Mouse (Mus musculus) CD4-positive, CD25-positive, alpha-beta regulatory T cell, adult 9 weeks (primary cell): ENCODE measurements around the gene Dnaaf1. TPM values are rescaled to one million over a fixed set of nuclear protein-coding genes. Genes with fewer than 3 reads are reported as not detected.

Experiments used
- polyA plus RNA-seq: library from polyadenylated mRNA; unstranded; fragments of 100-300 nt; shearing (Covaris generic); gene quantifications from one replicate; pipeline ENCODE4 v1.2.1, GENCODE M21; 2017

Dnaaf1 gene
- polyA plus RNA-seq, result not detected

DNA sequence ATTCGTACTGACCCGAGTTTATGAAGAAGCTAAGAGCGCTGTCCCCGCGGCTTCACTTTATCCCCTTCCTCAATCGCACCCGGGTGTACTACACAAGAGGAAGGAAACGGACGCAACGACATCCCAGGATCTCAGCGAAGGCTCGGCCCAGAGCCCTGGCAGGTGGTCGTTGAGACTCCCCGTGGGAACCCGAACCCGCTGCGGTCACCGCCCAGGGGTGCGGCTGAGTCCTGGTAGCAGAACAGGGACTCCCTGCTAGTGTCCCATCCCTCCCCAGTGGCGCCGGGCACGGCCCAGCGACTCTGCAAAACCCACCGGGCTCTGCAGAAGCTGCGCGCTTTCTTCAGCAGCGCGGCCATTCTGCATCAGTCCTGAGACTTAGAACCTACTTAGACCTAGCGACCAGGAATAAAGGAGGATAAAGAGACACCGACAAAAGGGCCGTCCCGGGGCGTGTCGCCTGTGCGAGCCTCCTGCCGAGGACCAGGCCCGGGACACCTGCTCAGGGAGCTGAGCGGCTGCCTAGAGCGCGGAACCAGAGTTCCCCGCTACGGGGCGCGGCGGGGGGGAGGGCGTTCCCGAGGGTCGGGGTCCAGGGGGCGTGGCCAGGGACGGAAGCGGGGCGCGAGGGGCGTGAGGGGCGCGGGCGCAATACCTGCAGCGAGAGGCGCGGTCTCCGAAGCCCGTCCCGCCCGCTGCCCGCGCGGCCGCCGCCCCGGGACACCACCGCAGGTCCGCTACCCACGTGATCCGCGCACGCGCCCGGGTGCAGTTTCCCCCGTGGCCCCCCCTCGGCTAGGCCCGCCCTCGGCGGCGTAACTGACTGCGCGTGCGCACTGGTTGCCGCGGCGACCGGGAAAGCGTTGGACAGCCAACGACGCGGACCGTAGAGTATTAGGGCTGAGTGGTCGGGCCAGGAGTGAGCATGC lies at the start of gene Dnaaf1, which contains the start of gene Hsdl1:
TSS of gene Dnaaf1 (plus strand) at position 799 of the 929 bp plus-strand sequence.
TSS of gene Hsdl1 (minus strand) at position 747 of the 929 bp plus-strand sequence.

GRCm38 (mm10) chr8:119558603-119559401 lies 16.2 kb upstream of the Dnaaf1 start, which contains the start of gene Mbtps1:
Mbtps1 (minus strand) TSS chr8:119558735.

DNA sequence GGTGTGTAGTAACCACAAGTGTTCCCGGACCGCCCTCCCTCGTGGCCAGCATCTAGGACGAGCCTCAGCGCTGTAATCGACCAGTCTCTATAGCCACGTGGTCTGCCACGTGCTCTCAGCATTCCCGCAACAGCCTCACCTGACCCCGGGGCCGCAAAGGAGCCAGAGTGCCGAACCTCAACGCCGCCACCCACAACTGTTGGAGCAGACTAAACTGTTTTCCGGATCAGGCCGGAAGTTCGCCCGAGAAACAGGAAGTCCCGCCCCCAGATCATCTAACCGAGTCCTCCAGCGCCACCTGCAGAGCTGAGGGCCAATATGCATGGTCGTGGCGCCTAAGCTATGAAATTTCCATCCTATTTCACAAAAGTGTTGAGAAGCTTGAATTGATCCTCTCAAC lies 30.0 kb downstream of the Dnaaf1 start, which contains the start of gene Taf1c:
TSS of gene Taf1c (minus strand) at position 227 of the 400 bp plus-strand sequence.

GRCm38 (mm10) chr8:119612471-119612870 lies 37.4 kb downstream of the Dnaaf1 start, which contains the start of gene Adad2:
Adad2 (plus strand) TSS chr8:119612747.

DNA sequence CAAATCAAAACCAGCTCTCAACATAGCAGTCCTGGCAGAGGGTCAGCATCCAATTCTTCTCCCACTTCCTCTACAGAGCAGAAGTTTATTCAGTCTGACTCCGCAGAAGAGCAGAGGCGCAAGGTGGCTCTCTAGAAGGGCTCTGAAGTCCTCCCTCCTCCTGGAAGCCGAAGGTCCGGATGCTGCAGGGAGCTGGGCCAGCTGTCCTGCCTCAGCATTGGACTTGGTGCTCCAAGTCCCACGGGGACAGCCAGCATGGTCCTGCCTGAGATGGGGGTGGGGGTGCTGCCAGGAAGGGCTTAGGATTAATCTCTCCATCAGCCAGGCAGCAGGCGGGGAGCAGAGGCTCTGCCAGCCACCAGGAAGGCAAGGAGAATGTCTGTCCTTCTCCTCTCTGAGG lies 60.3 kb downstream of the Dnaaf1 start, which contains the start of gene Kcng4:
TSS of gene Kcng4 (minus strand) at position 303 of the 400 bp plus-strand sequence.

Other genes with a start within 250 kb of the Dnaaf1 start
- 228 TPM for gene Hsbp1, start 230.7 kb upstream of the Dnaaf1 start, polyA plus RNA-seq
- 3.0 TPM for gene Mlycd, start 180.4 kb upstream of the Dnaaf1 start, polyA plus RNA-seq
- 28.2 TPM for gene Osgin1, start 141.1 kb upstream of the Dnaaf1 start, polyA plus RNA-seq
- gene Necab2, start 128.5 kb upstream of the Dnaaf1 start, polyA plus RNA-seq, result not detected
- gene Slc38a8, start 73.5 kb upstream of the Dnaaf1 start, polyA plus RNA-seq, result 0.10 TPM
- gene Mbtps1, start 16.5 kb upstream of the Dnaaf1 start, polyA plus RNA-seq, result 114 TPM
- 93.8 TPM for gene Hsdl1, start 52 bp upstream of the Dnaaf1 start, polyA plus RNA-seq
- gene Taf1c, start 30.0 kb downstream of the Dnaaf1 start, polyA plus RNA-seq, result 46.0 TPM
- not detected for gene Adad2, start 37.5 kb downstream of the Dnaaf1 start, polyA plus RNA-seq
- not detected for gene Kcng4, start 60.4 kb downstream of the Dnaaf1 start, polyA plus RNA-seq
- gene Wfdc1, start 91.1 kb downstream of the Dnaaf1 start, polyA plus RNA-seq, result not detected
- not detected for gene Atp2c2, start 124.8 kb downstream of the Dnaaf1 start, polyA plus RNA-seq
- gene Tldc1, start 203.2 kb downstream of the Dnaaf1 start, polyA plus RNA-seq, result 12.8 TPM